Mouse (Mus musculus) cerebellum, adult 2 months (tissue): ENCODE data around the gene Sox8.

Experiments used
- CTCF ChIP-seq: fragments of 200-500 bp; IDR thresholded peaks from 2 replicates; pipeline ENCODE4 v1.5.1; 2011; ENCODE audit warnings: low read depth, mild to moderate bottlenecking, control low read depth, low read length, moderate library complexity, borderline replicate concordance; ENCODE audit not compliant: insufficient read depth
- POLR2A ChIP-seq: fragments of 200-500 bp; IDR thresholded peaks from 2 replicates; pipeline ENCODE4 v1.6.1; 2011; ENCODE audit warnings: low read length, control low read depth, borderline replicate concordance; ENCODE audit not compliant: insufficient read depth

GRCm38 (mm10) chr17:25561223-25562028 lies 9.1 kb downstream of the Sox8 start:
- TF ChIP-seq POLR2A: no peak
- no peak for TF ChIP-seq CTCF
